Mouse (Mus musculus) liver, embryonic 13.5 days (tissue): ENCODE results near the gene Crygn. TPM values are rescaled to one million over a fixed set of nuclear protein-coding genes. Genes with fewer than 3 reads are reported as not detected.
"Not testable (repeated sequence)": the region's sequence is repeated elsewhere in the genome, so short reads cannot be mapped to it uniquely, and the experiment has no call there.

Experiments used
- ATAC-seq: fragments of 200-750 bp; cut with Nextera tagmentation; 2 replicates; pipeline ENCODE4 v1.8.0; 2017; ENCODE audit warnings: low read depth, mild to moderate bottlenecking, moderate number of reproducible peaks, moderate library complexity
- DNase-seq: peaks from one replicate; pipeline ENCODE4 v3.0.0; 2022
- H3K27ac ChIP-seq: fragments of 300-500 bp; sonication (generic); 2 replicates; pipeline ENCODE4 v1.5.1; 2015; ENCODE audit warnings: moderate library complexity, mild to moderate bottlenecking, inconsistent platforms
- H3K27me3 ChIP-seq: fragments of 300-500 bp; sonication (generic); 2 replicates; pipeline ENCODE4 v1.6.1; 2015; ENCODE audit warnings: mild to moderate bottlenecking, inconsistent platforms
- H3K36me3 ChIP-seq: fragments of 300-500 bp; sonication (generic); 2 replicates; pipeline ENCODE4 v1.6.1; 2015; ENCODE audit warnings: mild to moderate bottlenecking, inconsistent platforms
- H3K4me1 ChIP-seq: fragments of 300-500 bp; sonication (generic); replicated peaks from 2 replicates; pipeline ENCODE4 v1.6.1; 2015; ENCODE audit warnings: inconsistent platforms
- H3K4me2 ChIP-seq: fragments of 300-500 bp; sonication (generic); 2 replicates; pipeline ENCODE4 v1.6.1; 2015; ENCODE audit warnings: inconsistent platforms, mild to moderate bottlenecking, moderate library complexity
- H3K4me3 ChIP-seq: fragments of 300-500 bp; sonication (generic); replicated peaks from 2 replicates; pipeline ENCODE4 v1.5.1; 2015; ENCODE audit warnings: mild to moderate bottlenecking, inconsistent platforms
- H3K9ac ChIP-seq: fragments of 300-500 bp; sonication (generic); 2 replicates; pipeline ENCODE4 v1.6.1; 2015; ENCODE audit warnings: mild to moderate bottlenecking, inconsistent platforms
- H3K9me3 ChIP-seq: fragments of 300-500 bp; sonication (generic); replicated peaks from 2 replicates; pipeline ENCODE4 v1.6.1; 2016; ENCODE audit warnings: inconsistent platforms
- WGBS: fragments of 180-500 bp; shearing (Covaris S2); methylation state at CpG from one replicate; pipeline ENCODE4 v1.1.7; 2015; ENCODE audit not compliant: insufficient replicate concordance; 5-methylcytosine and 5-hydroxymethylcytosine counted together
- polyA plus RNA-seq: library from polyadenylated mRNA; unstranded; fragments of >200 nt; fragmentation: Nextera tagmentation; extraction: Ambion mirVana; gene quantifications from 2 replicates; pipeline ENCODE4 v1.2.1, GENCODE M21; 2015

The Crygn gene
- polyA plus RNA-seq, 1 experiment from 2014 or later, result 0.74 TPM

GRCm38 (mm10) chr5:24779321-24779720 lies 21.5 kb upstream of the Crygn start:
- Histone ChIP-seq H3K4me2 (no peak overlapping the region), H3K36me3 (no peaks in the 10 kb centered on the region), H3K4me1 (no peaks in the 10 kb centered on the region), H3K9ac (no peak overlapping the region), H3K9me3 (0 out of 2 replicates have a peak, but pooled peaks cover 3% of the 10 kb centered on the region), H3K4me3 (no peak overlapping the region), H3K27ac (no peak overlapping the region), H3K27me3 (peaks cover 26% of the 10 kb centered on the region)
- DNase-seq, result no peak
- no peak for ATAC-seq

- Histone ChIP-seq H3K4me3 (no peak overlapping the region), H3K9ac (no peak overlapping the region), H3K36me3 (no peaks in the 10 kb centered on the region), H3K4me2 (no peak overlapping the region), H3K4me1 (no peaks in the 10 kb centered on the region), H3K27ac (no peak overlapping the region), H3K27me3 (peaks cover 26% of the 10 kb centered on the region), H3K9me3 (0 out of 2 replicates have a peak, but pooled peaks cover 3% of the 10 kb centered on the region)
- 50% methylated on average over 13 of the region's 13 CpGs for WGBS
- ATAC-seq (no peak), DNase-seq (no peak)
Observed at GRCm38 (mm10) chr5:24778843-24779140, 21.0 kb upstream of the Crygn start.

GRCm38 (mm10) chr5:24778082-24778842 lies 20.5 kb upstream of the Crygn start:
- WGBS, result 33% methylated on average over 17 of the region's 17 CpGs
- no peak for ATAC-seq

GRCm38 (mm10) chr5:24776681-24777080 lies 18.9 kb upstream of the Crygn start:
- H3K9me3 ChIP-seq, result 0 out of 2 replicates have a peak, but pooled peaks cover 3% of the 10 kb centered on the region
- no peaks in the 10 kb centered on the region for H3K36me3 ChIP-seq
- no peak for ATAC-seq
- H3K4me3 ChIP-seq, result no peak overlapping the region
- H3K27ac ChIP-seq, result no peak overlapping the region
- no peak overlapping the region for H3K9ac ChIP-seq
- no peak for DNase-seq
- 39% methylated on average over 4 of the region's 4 CpGs for WGBS
- no peak overlapping the region for H3K4me2 ChIP-seq
- H3K4me1 ChIP-seq, result no peaks in the 10 kb centered on the region
- H3K27me3 ChIP-seq, result peaks cover 26% of the 10 kb centered on the region

More at GRCm38 (mm10) chr5:24778082-24778842, 20.5 kb upstream of the Crygn start:
- H3K4me3 ChIP-seq, result no peak overlapping the region
- no peak overlapping the region for H3K27ac ChIP-seq
- H3K36me3 ChIP-seq, result no peaks in the 10 kb centered on the region
- DNase-seq, result no peak
- H3K9ac ChIP-seq, result no peak overlapping the region
- H3K27me3 ChIP-seq, result peaks cover 26% of the 10 kb centered on the region
- no peak overlapping the region for H3K4me2 ChIP-seq
- H3K4me1 ChIP-seq, result no peaks in the 10 kb centered on the region
- H3K9me3 ChIP-seq, result 0 out of 2 replicates have a peak, but pooled peaks cover 3% of the 10 kb centered on the region

- not testable (repeated sequence) for H3K4me2 ChIP-seq, H3K36me3 ChIP-seq, H3K4me3 ChIP-seq, H3K27ac ChIP-seq, DNase-seq, H3K4me1 ChIP-seq, H3K9me3 ChIP-seq, H3K9ac ChIP-seq, ATAC-seq
- WGBS, result 84% methylated on average over 16 of the region's 16 CpGs
- peaks cover 20% of the 10 kb centered on the region for H3K27me3 ChIP-seq
Observed at GRCm38 (mm10) chr5:24774549-24774948, 16.7 kb upstream of the Crygn start.

- ATAC-seq, result no peak
- Histone ChIP-seq H3K27me3 (peaks cover 12% of the 10 kb centered on the region), H3K4me3 (no peak overlapping the region), H3K36me3 (no peaks in the 10 kb centered on the region), H3K9me3 (no peaks in the 10 kb centered on the region), H3K4me1 (0 out of 2 replicates have a peak, but pooled peaks cover 4% of the 10 kb centered on the region), H3K4me2 (no peak overlapping the region), H3K9ac (no peak overlapping the region), H3K27ac (no peak overlapping the region)
- no peak for DNase-seq
- 57% methylated on average over 3 of the region's 3 CpGs for WGBS
Observed at GRCm38 (mm10) chr5:24756931-24757330, 877 bp downstream of the Crygn start.

GRCm38 (mm10) chr5:24752175-24752498 lies 5.7 kb downstream of the Crygn start:
- DNase-seq, result no peak
- WGBS, result 13% methylated on average over 2 of the region's 2 CpGs
- H3K4me1 ChIP-seq, result peaks cover 37% of the 10 kb centered on the region
- H3K4me3 ChIP-seq, result peak overlapping the region; percentile 63; the same call in 1 of the 2 replicates
- ATAC-seq, result no peak
- H3K9me3 ChIP-seq, result no peaks in the 10 kb centered on the region
- H3K4me2 ChIP-seq, result peak overlapping the region; percentile 92
- H3K27ac ChIP-seq, result peak overlapping the region; percentile 70; the same call in 1 of the 2 replicates
- no peak overlapping the region for H3K9ac ChIP-seq
- H3K27me3 ChIP-seq, result peaks cover 20% of the 10 kb centered on the region
- no peaks in the 10 kb centered on the region for H3K36me3 ChIP-seq

- H3K9ac ChIP-seq, result peak overlapping the region; percentile 74
- H3K4me2 ChIP-seq, result peak overlapping the region; percentile 92
- WGBS, result 5% methylated on average over 25 of the region's 25 CpGs
- peak overlapping the region; percentile 70 for H3K27ac ChIP-seq
- no peak for DNase-seq
- no peaks in the 10 kb centered on the region for H3K9me3 ChIP-seq
- peaks cover 37% of the 10 kb centered on the region for H3K4me1 ChIP-seq
- peak; percentile 20 for ATAC-seq
- H3K4me3 ChIP-seq, result peak overlapping the region; percentile 63
- H3K36me3 ChIP-seq, result no peaks in the 10 kb centered on the region
- peaks cover 20% of the 10 kb centered on the region for H3K27me3 ChIP-seq
Observed at GRCm38 (mm10) chr5:24751305-24752174, 6.3 kb downstream of the Crygn start.

- Histone ChIP-seq H3K27me3 (peaks cover 20% of the 10 kb centered on the region), H3K4me2 (peak overlapping the region; percentile 92), H3K9me3 (no peaks in the 10 kb centered on the region), H3K36me3 (no peaks in the 10 kb centered on the region), H3K4me3 (peak overlapping the region; percentile 63), H3K4me1 (peaks cover 40% of the 10 kb centered on the region), H3K27ac (peak overlapping the region; percentile 70), H3K9ac (peak overlapping the region; percentile 74)
- peak; percentile 70 for ATAC-seq
- DNase-seq, result peak; percentile 21
- WGBS, result 3% methylated on average over 59 of the region's 59 CpGs
Observed at GRCm38 (mm10) chr5:24750321-24751304, 7.2 kb downstream of the Crygn start.

- Histone ChIP-seq H3K36me3 (no peaks in the 10 kb centered on the region), H3K4me2 (peak overlapping the region; percentile 92), H3K9me3 (no peaks in the 10 kb centered on the region), H3K9ac (no peak overlapping the region), H3K27ac (no peak overlapping the region), H3K4me1 (peaks cover 40% of the 10 kb centered on the region), H3K4me3 (no peak overlapping the region), H3K27me3 (peaks cover 20% of the 10 kb centered on the region)
- ATAC-seq (no peak), DNase-seq (no peak)
- WGBS, result 59% methylated on average over 5 of the region's 5 CpGs
Observed at GRCm38 (mm10) chr5:24749731-24750130, 8.1 kb downstream of the Crygn start.

GRCm38 (mm10) chr5:24747533-24747932 lies 10.3 kb downstream of the Crygn start:
- peaks cover 40% of the 10 kb centered on the region for H3K4me1 ChIP-seq
- H3K9me3 ChIP-seq, result no peaks in the 10 kb centered on the region
- DNase-seq, result no peak
- peaks cover 16% of the 10 kb centered on the region for H3K27me3 ChIP-seq
- no peak overlapping the region for H3K9ac ChIP-seq
- WGBS, result 16% methylated on average over 6 of the region's 6 CpGs
- no peak for ATAC-seq
- no peak overlapping the region for H3K4me3 ChIP-seq
- no peaks in the 10 kb centered on the region for H3K36me3 ChIP-seq
- H3K27ac ChIP-seq, result no peak overlapping the region
- no peak overlapping the region for H3K4me2 ChIP-seq
